Mouse (Mus musculus): ENCODE data around the gene Pmvk. TPM values are rescaled to one million over a fixed set of nuclear protein-coding genes. Genes with fewer than 3 reads are reported as not detected.

Pmvk gene
- polyA plus RNA-seq, 1 experiment from 2014 or later: 123 TPM

DNA sequence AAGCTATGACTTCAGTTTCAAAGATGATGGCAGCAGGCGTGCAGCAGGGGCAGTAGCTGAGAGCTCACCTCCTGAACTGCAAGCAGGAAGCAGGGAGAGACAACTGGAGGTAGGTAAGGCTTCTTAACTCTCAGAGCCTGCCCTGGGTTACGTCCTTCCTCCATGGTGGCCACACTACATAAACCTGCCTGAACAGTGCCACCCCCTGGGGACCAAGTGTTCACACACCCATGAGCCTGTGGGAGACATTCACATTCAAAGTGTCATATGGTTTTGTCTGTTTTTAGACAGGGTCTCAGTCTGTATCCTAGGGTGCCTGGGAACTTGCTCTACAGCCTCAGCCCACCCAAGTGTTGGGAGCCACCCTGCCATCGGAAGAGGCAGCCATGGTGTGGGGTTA lies 36.4 kb downstream of the Pmvk start:
- Histone ChIP-seq H3K9me3 (no peaks in the 10 kb centered on the region), H3K27ac (no peak overlapping the region), H3K36me3 (replicated peaks) (no peaks in the 10 kb centered on the region), H3K9ac (no peak overlapping the region), H3K27me3 (replicated peaks) (no peaks in the 10 kb centered on the region), H3K4me1 (0 out of 2 replicates have a peak, but pooled peaks cover 3% of the 10 kb centered on the region), H3K4me3 (no peak overlapping the region), H3K4me2 (no peak overlapping the region)
- WGBS: 89% methylated on average over 3 of the region's 3 CpGs
- ATAC-seq (replicated peaks): no peak

- no peak for ATAC-seq (replicated peaks)
- 85% methylated on average over 5 of the region's 5 CpGs for WGBS
- Histone ChIP-seq H3K27ac (no peak overlapping the region), H3K27me3 (replicated peaks) (no peaks in the 10 kb centered on the region), H3K4me3 (no peak overlapping the region), H3K9me3 (no peaks in the 10 kb centered on the region), H3K4me1 (0 out of 2 replicates have a peak, but pooled peaks cover 3% of the 10 kb centered on the region), H3K9ac (no peak overlapping the region), H3K36me3 (replicated peaks) (no peaks in the 10 kb centered on the region), H3K4me2 (no peak overlapping the region)
These were observed 37.2 kb downstream of the Pmvk start for GRCm38 (mm10) chr3:89491559-89491958.

- Histone ChIP-seq H3K9ac (no peak overlapping the region), H3K4me2 (no peak overlapping the region), H3K27me3 (replicated peaks) (no peaks in the 10 kb centered on the region), H3K27ac (no peak overlapping the region), H3K9me3 (no peaks in the 10 kb centered on the region), H3K4me3 (no peak overlapping the region), H3K36me3 (replicated peaks) (no peaks in the 10 kb centered on the region), H3K4me1 (0 out of 2 replicates have a peak, but pooled peaks cover 3% of the 10 kb centered on the region)
- ATAC-seq (replicated peaks): no peak
- WGBS: 45% methylated on average over 8 of the region's 8 CpGs
These were observed 38.4 kb downstream of the Pmvk start for GRCm38 (mm10) chr3:89492701-89493151.

DNA sequence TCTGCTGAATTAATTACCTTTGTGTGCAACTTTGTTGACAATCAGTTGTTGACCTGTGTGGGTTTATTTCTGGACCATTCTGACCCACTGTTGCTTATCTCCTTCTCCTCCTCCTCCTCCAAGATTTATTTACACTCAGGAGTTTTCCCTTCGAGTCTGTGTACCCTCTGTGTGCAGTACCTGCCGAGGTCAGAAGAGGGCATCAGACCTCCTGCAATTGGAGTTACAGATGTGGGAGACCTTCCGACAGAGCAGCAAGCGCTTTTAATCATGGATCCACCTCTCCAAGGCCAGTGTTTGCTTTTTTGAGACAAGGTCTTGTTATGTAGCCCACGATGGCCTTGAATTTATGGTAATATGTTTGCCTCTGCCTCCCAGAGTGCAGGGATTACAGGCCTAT lies 40.3 kb downstream of the Pmvk start:
- ATAC-seq (replicated peaks): no peak
- Histone ChIP-seq H3K9me3 (no peaks in the 10 kb centered on the region), H3K4me2 (no peak overlapping the region), H3K27me3 (replicated peaks) (no peaks in the 10 kb centered on the region), H3K9ac (no peak overlapping the region), H3K36me3 (replicated peaks) (no peaks in the 10 kb centered on the region), H3K4me1 (0 out of 2 replicates have a peak, but pooled peaks cover 3% of the 10 kb centered on the region), H3K27ac (no peak overlapping the region), H3K4me3 (no peak overlapping the region)
- 85% methylated on average over 5 of the region's 5 CpGs for WGBS

DNA sequence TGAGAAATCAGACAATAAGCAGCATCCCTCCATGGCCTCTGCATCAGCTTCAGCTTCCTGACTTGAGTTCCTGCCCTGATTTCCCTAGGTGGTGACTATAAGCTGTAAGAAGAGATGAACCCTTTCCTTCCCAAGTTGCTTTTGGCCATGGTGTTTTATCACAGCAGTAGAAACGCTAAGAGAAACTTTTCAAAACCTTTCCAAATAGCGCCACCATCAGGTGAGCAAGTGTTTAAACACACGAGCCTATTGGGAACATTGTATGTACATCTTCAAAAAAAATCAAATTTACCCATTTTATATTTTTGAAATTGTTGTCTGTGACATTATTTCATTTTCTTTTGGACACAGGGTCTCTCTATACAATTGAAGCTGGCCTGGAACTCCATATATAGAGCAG lies 42.0 kb downstream of the Pmvk start:
- H3K9ac ChIP-seq: no peak overlapping the region
- no peaks in the 10 kb centered on the region for H3K36me3 ChIP-seq (replicated peaks)
- no peak overlapping the region for H3K27ac ChIP-seq
- ATAC-seq (replicated peaks): no peak
- no peak overlapping the region for H3K4me3 ChIP-seq
- H3K9me3 ChIP-seq: no peaks in the 10 kb centered on the region
- WGBS: 72% methylated on average over 3 of the region's 3 CpGs
- no peak overlapping the region for H3K4me2 ChIP-seq
- H3K27me3 ChIP-seq (replicated peaks): no peaks in the 10 kb centered on the region
- 0 out of 2 replicates have a peak, but pooled peaks cover 3% of the 10 kb centered on the region for H3K4me1 ChIP-seq

- 42% methylated on average over 7 of the region's 7 CpGs for WGBS
These were observed 45.4 kb downstream of the Pmvk start for GRCm38 (mm10) chr3:89499696-89500095.

GRCm38 (mm10) chr3:89501486-89501885 lies 47.1 kb downstream of the Pmvk start:
- H3K4me1 ChIP-seq: no peaks in the 10 kb centered on the region
- H3K4me3 ChIP-seq: no peak overlapping the region
- no peak overlapping the region for H3K4me2 ChIP-seq
- H3K36me3 ChIP-seq (replicated peaks): no peaks in the 10 kb centered on the region
- no peak overlapping the region for H3K27ac ChIP-seq
- H3K27me3 ChIP-seq (replicated peaks): no peaks in the 10 kb centered on the region
- H3K9ac ChIP-seq: no peak overlapping the region
- no peak for ATAC-seq (replicated peaks)
- H3K9me3 ChIP-seq: no peaks in the 10 kb centered on the region

More at GRCm38 (mm10) chr3:89499696-89500095, 45.4 kb downstream of the Pmvk start:
- no peak overlapping the region for H3K9ac ChIP-seq
- H3K4me1 ChIP-seq: no peaks in the 10 kb centered on the region
- no peak overlapping the region for H3K4me2 ChIP-seq
- H3K9me3 ChIP-seq: no peaks in the 10 kb centered on the region
- no peaks in the 10 kb centered on the region for H3K36me3 ChIP-seq (replicated peaks)
- no peak overlapping the region for H3K27ac ChIP-seq
- ATAC-seq (replicated peaks): no peak
- no peaks in the 10 kb centered on the region for H3K27me3 ChIP-seq (replicated peaks)
- no peak overlapping the region for H3K4me3 ChIP-seq

GRCm38 (mm10) chr3:89502551-89502950 lies 48.2 kb downstream of the Pmvk start:
- Histone ChIP-seq H3K9ac (no peak overlapping the region), H3K4me1 (no peaks in the 10 kb centered on the region), H3K27ac (no peak overlapping the region), H3K9me3 (no peaks in the 10 kb centered on the region), H3K4me3 (no peak overlapping the region), H3K27me3 (replicated peaks) (no peaks in the 10 kb centered on the region), H3K4me2 (no peak overlapping the region), H3K36me3 (replicated peaks) (no peaks in the 10 kb centered on the region)
- 85% methylated on average over 7 of the region's 7 CpGs for WGBS
- no peak for ATAC-seq (replicated peaks)

- Histone ChIP-seq H3K27me3 (replicated peaks) (no peaks in the 10 kb centered on the region), H3K36me3 (replicated peaks) (no peaks in the 10 kb centered on the region), H3K4me3 (no peak overlapping the region), H3K4me2 (no peak overlapping the region), H3K9me3 (no peaks in the 10 kb centered on the region), H3K27ac (no peak overlapping the region), H3K4me1 (peaks cover 14% of the 10 kb centered on the region), H3K9ac (no peak overlapping the region)
- 20% methylated on average over 9 of the region's 9 CpGs for WGBS
- no peak for ATAC-seq (replicated peaks)
These were observed 53.7 kb downstream of the Pmvk start for GRCm38 (mm10) chr3:89508041-89508440.

- Histone ChIP-seq H3K27me3 (replicated peaks) (no peaks in the 10 kb centered on the region), H3K9me3 (no peaks in the 10 kb centered on the region), H3K4me1 (peaks cover 14% of the 10 kb centered on the region), H3K4me2 (peak overlapping the region; percentile 40), H3K36me3 (replicated peaks) (no peaks in the 10 kb centered on the region), H3K4me3 (peak overlapping the region; percentile 10; the same call in 1 of the 2 replicates), H3K27ac (peak overlapping the region; percentile 75), H3K9ac (no peak overlapping the region)
- 12% methylated on average over 4 of the region's 4 CpGs for WGBS
- ATAC-seq (replicated peaks): peak; percentile 70
These were observed 56.6 kb downstream of the Pmvk start for GRCm38 (mm10) chr3:89510979-89511378.

- Histone ChIP-seq H3K9ac (peak overlapping the region; percentile 24; the same call in 1 of the 2 replicates), H3K4me3 (peak overlapping the region; percentile 10; the same call in 1 of the 2 replicates), H3K36me3 (replicated peaks) (no peaks in the 10 kb centered on the region), H3K27ac (peak overlapping the region; percentile 75), H3K4me1 (peaks cover 14% of the 10 kb centered on the region), H3K9me3 (no peaks in the 10 kb centered on the region; the same call in 1 of the 2 replicates), H3K4me2 (peak overlapping the region; percentile 40), H3K27me3 (replicated peaks) (no peaks in the 10 kb centered on the region)
- 7% methylated on average over 15 of the region's 15 CpGs for WGBS
- peak; percentile 82 for ATAC-seq (replicated peaks)
These were observed 57.1 kb downstream of the Pmvk start for GRCm38 (mm10) chr3:89511400-89511799.

GRCm38 (mm10) chr3:89512225-89512624 lies 57.9 kb downstream of the Pmvk start:
- Histone ChIP-seq H3K36me3 (replicated peaks) (no peaks in the 10 kb centered on the region), H3K27ac (peak overlapping the region; percentile 75; the same call in 1 of the 2 replicates), H3K4me1 (peaks cover 14% of the 10 kb centered on the region), H3K4me2 (no peak overlapping the region), H3K4me3 (no peak overlapping the region), H3K27me3 (replicated peaks) (no peaks in the 10 kb centered on the region), H3K9me3 (peaks cover 2% of the 10 kb centered on the region; the same call in 1 of the 2 replicates), H3K9ac (no peak overlapping the region)
- ATAC-seq (replicated peaks): no peak
- 97% methylated on average over 2 of the region's 2 CpGs for WGBS

DNA sequence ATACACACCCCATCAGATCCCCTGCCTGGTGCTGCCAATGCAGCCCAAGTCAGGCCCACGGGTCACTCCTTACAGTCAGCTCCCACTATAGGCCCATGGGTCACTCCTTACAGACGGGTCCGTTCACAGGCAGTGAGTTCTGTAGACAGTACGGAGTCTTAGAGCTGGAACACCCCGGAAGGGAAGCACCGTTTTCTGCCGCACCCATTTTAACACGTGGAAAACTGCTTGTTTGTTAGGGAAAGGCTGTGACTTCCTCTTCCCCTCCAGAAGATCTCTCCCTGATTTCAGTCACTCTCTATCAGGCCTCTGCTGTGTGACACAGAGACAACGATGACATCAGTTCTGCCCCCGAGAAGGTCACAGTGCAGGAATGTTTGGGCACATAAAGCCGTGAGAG lies 61.1 kb downstream of the Pmvk start:
- no peak overlapping the region for H3K4me3 ChIP-seq
- ATAC-seq (replicated peaks): no peak
- H3K4me2 ChIP-seq: no peak overlapping the region
- H3K27me3 ChIP-seq (replicated peaks): no peaks in the 10 kb centered on the region
- no peak overlapping the region for H3K9ac ChIP-seq
- H3K36me3 ChIP-seq (replicated peaks): no peaks in the 10 kb centered on the region
- peaks cover 2% of the 10 kb centered on the region; the same call in 1 of the 2 replicates for H3K9me3 ChIP-seq
- H3K27ac ChIP-seq: no peak overlapping the region
- WGBS: 78% methylated on average over 11 of the region's 11 CpGs
- H3K4me1 ChIP-seq: peaks cover 19% of the 10 kb centered on the region

Data from midbrain, embryonic 15.5 days (tissue).